8 mouse cellular contexts compared by ENCODE assay signal in the genomic region with DNA sequence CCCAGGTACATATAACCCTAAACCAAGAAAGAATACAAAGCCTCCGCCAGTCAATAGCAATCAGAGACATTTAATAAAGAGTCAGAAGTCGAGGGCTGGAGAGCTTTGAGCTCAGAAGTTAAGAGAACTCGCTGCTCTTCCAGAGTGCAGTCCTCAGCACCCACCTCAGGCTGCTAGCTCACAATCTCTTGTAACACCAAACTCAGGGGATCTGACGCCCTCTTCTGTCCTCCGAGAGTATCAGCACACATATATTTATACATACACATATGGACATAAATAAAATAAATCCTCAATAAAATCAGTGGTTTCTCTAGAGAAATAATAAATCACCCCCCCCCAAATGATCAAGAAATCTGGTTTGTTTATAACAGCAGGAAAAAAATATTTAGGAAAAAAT. TPM values are rescaled to one million over a fixed set of nuclear protein-coding genes. Genes with fewer than 3 reads are reported as not detected.
DNase-seq lines count a peak whose midpoint lies in the region; ATAC-seq and TF ChIP-seq lines count a peak whose summit lies in the region.

No protein-coding gene starts in this region.

- H3K9ac ChIP-seq in ES-Bruce4 (ENCODE audit: low read depth, poor library complexity, severe bottlenecking): no peak overlapping the region
- H3K9ac ChIP-seq in hindbrain, embryonic 13.5 days: no peak overlapping the region
- H3K9ac ChIP-seq in midbrain, embryonic 11.5 days (ENCODE audit: low read length): no peak overlapping the region

- H3K4me3 ChIP-seq in heart, embryonic 10.5 days: peak overlapping the region; percentile 77
- no peak overlapping the region for H3K4me3 ChIP-seq in ES-Bruce4 (ENCODE audit: low read depth, low read length)
- no peak overlapping the region for H3K4me3 ChIP-seq in hindbrain, embryonic 13.5 days
- H3K4me3 ChIP-seq in midbrain, embryonic 11.5 days (ENCODE audit: low read depth, low read length): no peak overlapping the region

- ATAC-seq in hindbrain, embryonic 13.5 days (ENCODE audit: low FRiP score): no peak
- ATAC-seq in midbrain, embryonic 11.5 days (ENCODE audit: low FRiP score): no peak

- no peak for TF ChIP-seq EP300 in ES-Bruce4 (IDR thresholded peaks at IDR 0.05; ENCODE audit: insufficient read depth, low read depth, low read length)

- H3K27ac ChIP-seq in heart, embryonic 10.5 days: no peak overlapping the region
- no peak overlapping the region for H3K27ac ChIP-seq in ES-Bruce4 (ENCODE audit: insufficient read depth, low read length)
- H3K27ac ChIP-seq in hindbrain, embryonic 13.5 days: no peak overlapping the region
- no peak overlapping the region for H3K27ac ChIP-seq in midbrain, embryonic 11.5 days (ENCODE audit: low read depth, low read length)

- H3K9me3 ChIP-seq in heart, embryonic 10.5 days: no peaks in the 10 kb centered on the region
- H3K9me3 ChIP-seq in ES-Bruce4 (replicated peaks; ENCODE audit: control insufficient read depth, insufficient read depth, low read length, poor library complexity, severe bottlenecking): no peaks in the 10 kb centered on the region
- no peaks in the 10 kb centered on the region for H3K9me3 ChIP-seq in hindbrain, embryonic 13.5 days
- no peaks in the 10 kb centered on the region for H3K9me3 ChIP-seq in midbrain, embryonic 11.5 days (ENCODE audit: control insufficient read depth, low read length)

- no peaks in the 10 kb centered on the region for H3K27me3 ChIP-seq in heart, embryonic 10.5 days (ENCODE audit: insufficient read depth, poor library complexity, severe bottlenecking)
- H3K27me3 ChIP-seq in ES-Bruce4 (ENCODE audit: control insufficient read depth, insufficient read depth, low read length, poor library complexity, severe bottlenecking): no peaks in the 10 kb centered on the region
- no peaks in the 10 kb centered on the region for H3K27me3 ChIP-seq in hindbrain, embryonic 13.5 days
- no peaks in the 10 kb centered on the region for H3K27me3 ChIP-seq in midbrain, embryonic 11.5 days (ENCODE audit: control insufficient read depth, insufficient read depth, low read length)

- no peak for TF ChIP-seq POLR2A in ES-Bruce4 (IDR thresholded peaks at IDR 0.05; ENCODE audit: insufficient read depth, low read length)

- DNase-seq in heart, embryonic 10.5 days (ENCODE audit: low spot score): no peak
- no peak for DNase-seq in heart, adult 9 months (ENCODE audit: low spot score in 2 of 2)
- DNase-seq in midbrain, embryonic 11.5 days (ENCODE audit: low spot score, missing footprints): peak; percentile 71
- no peak for DNase-seq in B cell, adult 2 months
- DNase-seq in natural killer cell, adult 2 months (ENCODE audit: low spot score in 2 of 2): no peak
- DNase-seq in layer of hippocampus, postnatal 36 days: no peak

- peak overlapping the region; percentile 64 for H3K4me2 ChIP-seq in hindbrain, embryonic 13.5 days
- no peak overlapping the region; the same call in 1 of the 2 replicates for H3K4me2 ChIP-seq in midbrain, embryonic 11.5 days

- peak; percentile 36 for TF ChIP-seq CTCF in ES-Bruce4 (IDR thresholded peaks at IDR 0.05; ENCODE audit: low read depth, low read length)

- WGBS in heart, embryonic 10.5 days: 74% methylated on average over 5 of the region's 5 CpGs
- WGBS in hindbrain, embryonic 13.5 days: 76% methylated on average over 5 of the region's 5 CpGs
- WGBS in midbrain, embryonic 11.5 days: 79% methylated on average over 5 of the region's 5 CpGs

- peaks cover 9% of the 10 kb centered on the region; the same call in 1 of the 2 replicates for H3K4me1 ChIP-seq in heart, embryonic 10.5 days
- H3K4me1 ChIP-seq in ES-Bruce4 (ENCODE audit: control insufficient read depth, insufficient read depth, low read length): no peaks in the 10 kb centered on the region
- peaks cover 37% of the 10 kb centered on the region for H3K4me1 ChIP-seq in hindbrain, embryonic 13.5 days (replicated peaks)
- peaks cover 10% of the 10 kb centered on the region for H3K4me1 ChIP-seq in midbrain, embryonic 11.5 days (ENCODE audit: control insufficient read depth, insufficient read depth, low read length)

- peaks cover 33% of the 10 kb centered on the region for H3K36me3 ChIP-seq in heart, embryonic 10.5 days
- peaks cover 1% of the 10 kb centered on the region for H3K36me3 ChIP-seq in ES-Bruce4 (ENCODE audit: control insufficient read depth, insufficient read depth, low read length, poor library complexity, severe bottlenecking)
- H3K36me3 ChIP-seq in hindbrain, embryonic 13.5 days: peaks cover 15% of the 10 kb centered on the region
- H3K36me3 ChIP-seq in midbrain, embryonic 11.5 days (ENCODE audit: control insufficient read depth, insufficient read depth, low read length): 0 out of 2 replicates have a peak, but pooled peaks cover under 1% of the 10 kb centered on the region

RNA-seq across cellular contexts. Expression of gene Mrpl50, which starts 1.4 kb away (rescaled TPM):
- 69.5 and 81.7 TPM in 2 replicates for polyA plus RNA-seq in heart, embryonic 10.5 days (2016; fragmentation: Nextera tagmentation; extraction: Ambion mirVana)
- polyA plus RNA-seq in ES-Bruce4 (2011; ENCODE audit: insufficient read depth, insufficient read length, low read depth, missing spikeins): 44.4 and 46.0 TPM in 2 replicates
- 76.9 and 78.8 TPM in 2 replicates for polyA plus RNA-seq in hindbrain, embryonic 13.5 days (2015; fragmentation: Nextera tagmentation; extraction: Ambion mirVana)
- 97.8 and 108 TPM in 2 replicates for polyA plus RNA-seq in midbrain, embryonic 11.5 days (2014; fragmentation: Nextera tagmentation; extraction: Ambion mirVana)
- total RNA-seq in layer of hippocampus, postnatal 36 days (2021): 10 to 100 TPM; 31.6 to 34.1 TPM

RNA-seq across cellular contexts. Expression of gene Zfp189, which starts 1.5 kb away (rescaled TPM):
- polyA plus RNA-seq in heart, embryonic 10.5 days (2016; fragmentation: Nextera tagmentation; extraction: Ambion mirVana): 6.3 and 8.6 TPM in 2 replicates
- polyA plus RNA-seq in ES-Bruce4 (2011; ENCODE audit: insufficient read depth, insufficient read length, low read depth, missing spikeins): 4.9 and 5.0 TPM in 2 replicates
- polyA plus RNA-seq in hindbrain, embryonic 13.5 days (2015; fragmentation: Nextera tagmentation; extraction: Ambion mirVana): 13.5 and 13.7 TPM in 2 replicates
- polyA plus RNA-seq in midbrain, embryonic 11.5 days (2014; fragmentation: Nextera tagmentation; extraction: Ambion mirVana): 14.3 and 16.0 TPM in 2 replicates
- total RNA-seq in layer of hippocampus, postnatal 36 days (2021): 10 to 100 TPM; 33.6 to 36.5 TPM

RNA-seq across cellular contexts. Expression of gene Baat, which starts 13.1 kb away (rescaled TPM):
- not detected in 2 replicates for polyA plus RNA-seq in heart, embryonic 10.5 days (2016; fragmentation: Nextera tagmentation; extraction: Ambion mirVana)
- polyA plus RNA-seq in ES-Bruce4 (2011; ENCODE audit: insufficient read depth, insufficient read length, low read depth, missing spikeins): 0.42 and 1.1 TPM in 2 replicates
- polyA plus RNA-seq in hindbrain, embryonic 13.5 days (2015; fragmentation: Nextera tagmentation; extraction: Ambion mirVana): 0.13 TPM in 1 of 2 replicates, not detected in the other
- polyA plus RNA-seq in midbrain, embryonic 11.5 days (2014; fragmentation: Nextera tagmentation; extraction: Ambion mirVana): 0.08 and 0.42 TPM in 2 replicates
- under 1 TPM in 1 of 2 experiments, not detected in 1; 0.37 TPM for total RNA-seq in layer of hippocampus, postnatal 36 days (2021)

RNA-seq across cellular contexts. Expression of gene Aldob, which starts 29.9 kb away (rescaled TPM):
- polyA plus RNA-seq in heart, embryonic 10.5 days (2016; fragmentation: Nextera tagmentation; extraction: Ambion mirVana): 0.74 TPM in 1 of 2 replicates, not detected in the other
- polyA plus RNA-seq in ES-Bruce4 (2011; ENCODE audit: insufficient read depth, insufficient read length, low read depth, missing spikeins): not detected in 2 replicates
- polyA plus RNA-seq in hindbrain, embryonic 13.5 days (2015; fragmentation: Nextera tagmentation; extraction: Ambion mirVana): 0.19 TPM in 1 of 2 replicates, not detected in the other
- not detected in 2 replicates for polyA plus RNA-seq in midbrain, embryonic 11.5 days (2014; fragmentation: Nextera tagmentation; extraction: Ambion mirVana)
- total RNA-seq in layer of hippocampus, postnatal 36 days (2021): 1 to 10 TPM; 1.9 to 2.1 TPM

RNA-seq across cellular contexts. Expression of gene Acnat1, which starts 45.8 kb away (rescaled TPM):
- polyA plus RNA-seq in heart, embryonic 10.5 days (2016; fragmentation: Nextera tagmentation; extraction: Ambion mirVana): not detected in 2 replicates
- 0.82 and 1.8 TPM in 2 replicates for polyA plus RNA-seq in ES-Bruce4 (2011; ENCODE audit: insufficient read depth, insufficient read length, low read depth, missing spikeins)
- polyA plus RNA-seq in hindbrain, embryonic 13.5 days (2015; fragmentation: Nextera tagmentation; extraction: Ambion mirVana): not detected in 2 replicates
- polyA plus RNA-seq in midbrain, embryonic 11.5 days (2014; fragmentation: Nextera tagmentation; extraction: Ambion mirVana): not detected in 2 replicates
- total RNA-seq in layer of hippocampus, postnatal 36 days (2021): under 1 TPM in 1 of 2 experiments, not detected in 1; 0.28 TPM
